Mouse (Mus musculus): ENCODE data around the gene Lifr. TPM values are rescaled to one million over a fixed set of nuclear protein-coding genes. Genes with fewer than 3 reads are reported as not detected.

Lifr gene
- total and polyA plus RNA-seq, 3 experiments = 16.8 to 62.9 (median 56.2) TPM

GRCm38 (mm10) chr15:7116699-7117098 is 26.3 kb downstream of the Lifr start:
- no peaks in the 10 kb centered on the region for H3K79me2 ChIP-seq (replicated peaks; ENCODE audit: control insufficient read depth, insufficient read depth, low read length)
- no peak overlapping the region for H3K27ac ChIP-seq
- no peak overlapping the region for H3K4me3 ChIP-seq
- no peak overlapping the region for H3K9ac ChIP-seq (ENCODE audit: low read depth, low read length)
- 93% methylated on average over 3 of the region's 3 CpGs for WGBS
- no peak for DNase-seq
- intact Hi-C loops (cut with DNase I) = no loop called here
- H3K36me3 ChIP-seq (ENCODE audit: control insufficient read depth, insufficient read depth, low read length) = no peaks in the 10 kb centered on the region
- TF ChIP-seq CTCF (IDR thresholded peaks at IDR 0.05) (no peak), POLR2A (IDR thresholded peaks at IDR 0.05; ENCODE audit: insufficient read depth, low read depth, low read length) (no peak), EP300 (IDR thresholded peaks at IDR 0.05; ENCODE audit: insufficient read depth, low read depth, low read length) (no peak)
- H3K27me3 ChIP-seq (ENCODE audit: control insufficient read depth, insufficient read depth, low read length) = no peaks in the 10 kb centered on the region
- no peaks in the 10 kb centered on the region; the same call in 1 of the 2 replicates for H3K4me1 ChIP-seq (ENCODE audit: control insufficient read depth, insufficient read depth, low read length)

GRCm38 (mm10) chr15:7117944-7118343 is 27.5 kb downstream of the Lifr start:
- Histone ChIP-seq H3K4me1 (ENCODE audit: control insufficient read depth, insufficient read depth, low read length) (no peaks in the 10 kb centered on the region; the same call in 1 of the 2 replicates), H3K79me2 (replicated peaks; ENCODE audit: control insufficient read depth, insufficient read depth, low read length) (no peaks in the 10 kb centered on the region), H3K27ac (no peak overlapping the region), H3K27me3 (ENCODE audit: control insufficient read depth, insufficient read depth, low read length) (no peaks in the 10 kb centered on the region), H3K4me3 (no peak overlapping the region), H3K36me3 (ENCODE audit: control insufficient read depth, insufficient read depth, low read length) (no peaks in the 10 kb centered on the region), H3K9ac (ENCODE audit: low read depth, low read length) (no peak overlapping the region)
- WGBS = 87% methylated on average over 6 of the region's 6 CpGs
- no peak for DNase-seq
- TF ChIP-seq POLR2A (IDR thresholded peaks at IDR 0.05; ENCODE audit: insufficient read depth, low read depth, low read length) (no peak), CTCF (IDR thresholded peaks at IDR 0.05) (no peak), EP300 (IDR thresholded peaks at IDR 0.05; ENCODE audit: insufficient read depth, low read depth, low read length) (no peak)
- intact Hi-C loops (cut with DNase I) = no loop called here

- no peaks in the 10 kb centered on the region for H3K27me3 ChIP-seq (ENCODE audit: control insufficient read depth, insufficient read depth, low read length)
- H3K9ac ChIP-seq (ENCODE audit: low read depth, low read length) = no peak overlapping the region
- no peaks in the 10 kb centered on the region; the same call in 1 of the 2 replicates for H3K4me1 ChIP-seq (ENCODE audit: control insufficient read depth, insufficient read depth, low read length)
- intact Hi-C loops (cut with DNase I) = no loop called here
- no peaks in the 10 kb centered on the region for H3K79me2 ChIP-seq (replicated peaks; ENCODE audit: control insufficient read depth, insufficient read depth, low read length)
- WGBS = 18% methylated on average over 5 of the region's 5 CpGs
- TF ChIP-seq CTCF (IDR thresholded peaks at IDR 0.05) = no peak
- TF ChIP-seq EP300 (IDR thresholded peaks at IDR 0.05; ENCODE audit: insufficient read depth, low read depth, low read length) = no peak
- TF ChIP-seq POLR2A (IDR thresholded peaks at IDR 0.05; ENCODE audit: insufficient read depth, low read depth, low read length) = no peak
- H3K4me3 ChIP-seq = no peak overlapping the region
- DNase-seq = no peak
- no peaks in the 10 kb centered on the region for H3K36me3 ChIP-seq (ENCODE audit: control insufficient read depth, insufficient read depth, low read length)
- no peak overlapping the region for H3K27ac ChIP-seq
Measured at GRCm38 (mm10) chr15:7118849-7119248, 28.4 kb downstream of the Lifr start.

- no peaks in the 10 kb centered on the region for H3K36me3 ChIP-seq (ENCODE audit: control insufficient read depth, insufficient read depth, low read length)
- no peak overlapping the region for H3K4me3 ChIP-seq
- no peaks in the 10 kb centered on the region for H3K27me3 ChIP-seq (ENCODE audit: control insufficient read depth, insufficient read depth, low read length)
- H3K9ac ChIP-seq (ENCODE audit: low read depth, low read length) = no peak overlapping the region
- H3K4me1 ChIP-seq (ENCODE audit: control insufficient read depth, insufficient read depth, low read length) = no peaks in the 10 kb centered on the region; the same call in 1 of the 2 replicates
- DNase-seq = no peak
- intact Hi-C loops (cut with DNase I) = loop anchor here (10.0 kb wide), 1 partner anchor 405 kb away; no protein-coding TSS in a partner anchor
- 79% methylated on average over 8 of the region's 8 CpGs for WGBS
- TF ChIP-seq CTCF (IDR thresholded peaks at IDR 0.05) (no peak), POLR2A (IDR thresholded peaks at IDR 0.05; ENCODE audit: insufficient read depth, low read depth, low read length) (no peak), EP300 (IDR thresholded peaks at IDR 0.05; ENCODE audit: insufficient read depth, low read depth, low read length) (no peak)
- no peaks in the 10 kb centered on the region for H3K79me2 ChIP-seq (replicated peaks; ENCODE audit: control insufficient read depth, insufficient read depth, low read length)
- H3K27ac ChIP-seq = no peak overlapping the region
Measured at GRCm38 (mm10) chr15:7119930-7120512, 29.6 kb downstream of the Lifr start.

- no peak overlapping the region for H3K9ac ChIP-seq (ENCODE audit: low read depth, low read length)
- intact Hi-C loops (cut with DNase I) = loop anchor here (10.0 kb wide), 1 partner anchor 409 kb away; no protein-coding TSS in a partner anchor
- H3K36me3 ChIP-seq (ENCODE audit: control insufficient read depth, insufficient read depth, low read length) = peaks cover 2% of the 10 kb centered on the region; the same call in 1 of the 2 replicates
- WGBS = 88% methylated on average over 5 of the region's 5 CpGs
- no peaks in the 10 kb centered on the region for H3K27me3 ChIP-seq (ENCODE audit: control insufficient read depth, insufficient read depth, low read length)
- no peaks in the 10 kb centered on the region for H3K79me2 ChIP-seq (replicated peaks; ENCODE audit: control insufficient read depth, insufficient read depth, low read length)
- H3K4me3 ChIP-seq = no peak overlapping the region
- no peak overlapping the region for H3K27ac ChIP-seq
- DNase-seq = no peak
- no peaks in the 10 kb centered on the region; the same call in 1 of the 2 replicates for H3K4me1 ChIP-seq (ENCODE audit: control insufficient read depth, insufficient read depth, low read length)
- no peak for TF ChIP-seq CTCF (IDR thresholded peaks at IDR 0.05)
- TF ChIP-seq EP300 (IDR thresholded peaks at IDR 0.05; ENCODE audit: insufficient read depth, low read depth, low read length) = no peak
Measured at GRCm38 (mm10) chr15:7123781-7124450, 33.5 kb downstream of the Lifr start.

- peaks cover 5% of the 10 kb centered on the region; the same call in 1 of the 2 replicates for H3K36me3 ChIP-seq (ENCODE audit: control insufficient read depth, insufficient read depth, low read length)
- TF ChIP-seq POLR2A (IDR thresholded peaks at IDR 0.05; ENCODE audit: insufficient read depth, low read depth, low read length) = no peak
- no peak for TF ChIP-seq EP300 (IDR thresholded peaks at IDR 0.05; ENCODE audit: insufficient read depth, low read depth, low read length)
- no peak for TF ChIP-seq CTCF (IDR thresholded peaks at IDR 0.05)
- H3K79me2 ChIP-seq (replicated peaks; ENCODE audit: control insufficient read depth, insufficient read depth, low read length) = no peaks in the 10 kb centered on the region
- 46% methylated on average over 1 of the region's 1 CpGs for WGBS
- H3K27ac ChIP-seq = no peak overlapping the region
- no peaks in the 10 kb centered on the region; the same call in 1 of the 2 replicates for H3K4me1 ChIP-seq (ENCODE audit: control insufficient read depth, insufficient read depth, low read length)
- intact Hi-C loops (cut with DNase I) = loop anchor here (5.0 to 10.0 kb wide), 2 partner anchors 39 to 411 kb away; no protein-coding TSS in a partner anchor
- H3K4me3 ChIP-seq = no peak overlapping the region
- no peak for DNase-seq
- no peaks in the 10 kb centered on the region for H3K27me3 ChIP-seq (ENCODE audit: control insufficient read depth, insufficient read depth, low read length)
- no peak overlapping the region for H3K9ac ChIP-seq (ENCODE audit: low read depth, low read length)
Measured at GRCm38 (mm10) chr15:7126171-7126570, 35.8 kb downstream of the Lifr start.

All from heart, adult 2 months (tissue).